Mouse (Mus musculus): ENCODE measurements around the gene Nupl2.

GRCm38 (mm10) chr5:24181514-24182295 lies 16.9 kb downstream of the Nupl2 start:
- no peak for TF ChIP-seq CTCF (IDR thresholded peaks at IDR 0.05; ENCODE audit: extremely low read depth, insufficient read depth, insufficient read length, insufficient replicate concordance)
- no peak for TF ChIP-seq POLR2A (IDR thresholded peaks at IDR 0.05; ENCODE audit: low read depth, low read length)

All from spleen, adult 2 months (tissue).